Mouse (Mus musculus) bone marrow macrophage, adult 2 months (primary cell): ENCODE data around the gene Nr6a1. TPM values are rescaled to one million over a fixed set of nuclear protein-coding genes. Genes with fewer than 3 reads are reported as not detected.

Experiments
- H3K27ac ChIP-seq: 2 replicates; pipeline ENCODE4 v1.5.1; 2012; ENCODE audit warnings: low read depth, low read length; ENCODE audit not compliant: insufficient read depth
- H3K4me1 ChIP-seq: 2 replicates; pipeline ENCODE4 v1.6.1; 2012; ENCODE audit warnings: low read length; ENCODE audit not compliant: control insufficient read depth, insufficient read depth
- H3K4me3 ChIP-seq: 2 replicates; pipeline ENCODE4 v1.5.1; 2012; ENCODE audit warnings: mild to moderate bottlenecking, low read length, moderate library complexity; ENCODE audit not compliant: insufficient read depth
- CTCF ChIP-seq: IDR thresholded peaks from 2 replicates; pipeline ENCODE4 v1.5.1; 2012; ENCODE audit warnings: low read depth, mild to moderate bottlenecking, low read length, moderate library complexity
- POLR2A ChIP-seq: IDR thresholded peaks from 2 replicates; pipeline ENCODE4 v1.6.1; 2012; ENCODE audit warnings: mild to moderate bottlenecking, low read depth, low read length, borderline replicate concordance
- polyA plus RNA-seq: library from polyadenylated mRNA; stranded (reverse); fragments of >200 nt; gene quantifications from 2 replicates; pipeline ENCODE4 v1.2.4, GENCODE M21; 2012; ENCODE audit not compliant: missing spikeins, insufficient read depth, insufficient read length

The Nr6a1 gene
- polyA plus RNA-seq, 1 experiment: 3.2 TPM

- Histone ChIP-seq H3K4me3 (no peak overlapping the region), H3K4me1 (no peaks in the 10 kb centered on the region), H3K27ac (no peak overlapping the region)
- TF ChIP-seq CTCF: no peak
- no peak for TF ChIP-seq POLR2A
Measured at GRCm38 (mm10) chr2:38880907-38881672, 46.4 kb downstream of the Nr6a1 start.

GRCm38 (mm10) chr2:38874544-38875108 is 52.9 kb downstream of the Nr6a1 start:
- no peak overlapping the region for H3K27ac ChIP-seq
- H3K4me3 ChIP-seq: no peak overlapping the region
- 0 out of 2 replicates have a peak, but pooled peaks cover 4% of the 10 kb centered on the region for H3K4me1 ChIP-seq
- TF ChIP-seq POLR2A (no peak), CTCF (no peak)

- Histone ChIP-seq H3K4me3 (no peak overlapping the region), H3K27ac (no peak overlapping the region), H3K4me1 (0 out of 2 replicates have a peak, but pooled peaks cover 4% of the 10 kb centered on the region)
- TF ChIP-seq CTCF: no peak
- no peak for TF ChIP-seq POLR2A
Measured at GRCm38 (mm10) chr2:38872730-38873129, 54.8 kb downstream of the Nr6a1 start.

GRCm38 (mm10) chr2:38866711-38867110 is 60.8 kb downstream of the Nr6a1 start:
- TF ChIP-seq CTCF (no peak), POLR2A (no peak)
- peaks cover 8% of the 10 kb centered on the region for H3K4me1 ChIP-seq
- H3K27ac ChIP-seq: no peak overlapping the region
- no peak overlapping the region for H3K4me3 ChIP-seq

GRCm38 (mm10) chr2:38864011-38864410 is 63.5 kb downstream of the Nr6a1 start:
- Histone ChIP-seq H3K27ac (no peak overlapping the region), H3K4me1 (peaks cover 8% of the 10 kb centered on the region), H3K4me3 (no peak overlapping the region)
- TF ChIP-seq CTCF: no peak
- TF ChIP-seq POLR2A: no peak

GRCm38 (mm10) chr2:38851797-38852196 is 75.7 kb downstream of the Nr6a1 start:
- H3K4me3 ChIP-seq: no peak overlapping the region
- peaks cover 5% of the 10 kb centered on the region for H3K4me1 ChIP-seq
- H3K27ac ChIP-seq: no peak overlapping the region
- TF ChIP-seq POLR2A: no peak
- TF ChIP-seq CTCF: no peak

- Histone ChIP-seq H3K4me3 (no peak overlapping the region), H3K4me1 (peaks cover 6% of the 10 kb centered on the region; the same call in 1 of the 2 replicates), H3K27ac (peak overlapping the region; percentile 51)
- TF ChIP-seq CTCF (no peak), POLR2A (no peak)
Measured at GRCm38 (mm10) chr2:38846319-38846718, 81.2 kb downstream of the Nr6a1 start.

GRCm38 (mm10) chr2:38835489-38835888 is 92.0 kb downstream of the Nr6a1 start:
- H3K4me3 ChIP-seq: no peak overlapping the region
- TF ChIP-seq CTCF: no peak
- no peak for TF ChIP-seq POLR2A
- no peaks in the 10 kb centered on the region for H3K4me1 ChIP-seq
- H3K27ac ChIP-seq: no peak overlapping the region

- no peak overlapping the region for H3K4me3 ChIP-seq
- no peak for TF ChIP-seq POLR2A
- TF ChIP-seq CTCF: no peak
- H3K4me1 ChIP-seq: peaks cover 3% of the 10 kb centered on the region
- no peak overlapping the region for H3K27ac ChIP-seq
Measured at GRCm38 (mm10) chr2:38831976-38832375, 95.5 kb downstream of the Nr6a1 start.

GRCm38 (mm10) chr2:38829521-38829920 is 98.0 kb downstream of the Nr6a1 start:
- no peak overlapping the region for H3K27ac ChIP-seq
- H3K4me1 ChIP-seq: peaks cover 6% of the 10 kb centered on the region
- TF ChIP-seq CTCF (no peak), POLR2A (no peak)
- no peak overlapping the region for H3K4me3 ChIP-seq
